Mouse (Mus musculus) urinary bladder, postnatal 4 days (tissue): Measurements from ENCODE around the gene Mtrf1.
"Not testable (repeated sequence)": the region's sequence is repeated elsewhere in the genome, so short reads cannot be mapped to it uniquely, and the experiment has no call there.

Experiments used
- DNase-seq, 2 experiments: peaks; one replicate each; pipeline ENCODE4 v3.0.0; 2021 to 2022; ENCODE audit warnings: low spot score in 2 of 2

The Mtrf1 gene

DNA sequence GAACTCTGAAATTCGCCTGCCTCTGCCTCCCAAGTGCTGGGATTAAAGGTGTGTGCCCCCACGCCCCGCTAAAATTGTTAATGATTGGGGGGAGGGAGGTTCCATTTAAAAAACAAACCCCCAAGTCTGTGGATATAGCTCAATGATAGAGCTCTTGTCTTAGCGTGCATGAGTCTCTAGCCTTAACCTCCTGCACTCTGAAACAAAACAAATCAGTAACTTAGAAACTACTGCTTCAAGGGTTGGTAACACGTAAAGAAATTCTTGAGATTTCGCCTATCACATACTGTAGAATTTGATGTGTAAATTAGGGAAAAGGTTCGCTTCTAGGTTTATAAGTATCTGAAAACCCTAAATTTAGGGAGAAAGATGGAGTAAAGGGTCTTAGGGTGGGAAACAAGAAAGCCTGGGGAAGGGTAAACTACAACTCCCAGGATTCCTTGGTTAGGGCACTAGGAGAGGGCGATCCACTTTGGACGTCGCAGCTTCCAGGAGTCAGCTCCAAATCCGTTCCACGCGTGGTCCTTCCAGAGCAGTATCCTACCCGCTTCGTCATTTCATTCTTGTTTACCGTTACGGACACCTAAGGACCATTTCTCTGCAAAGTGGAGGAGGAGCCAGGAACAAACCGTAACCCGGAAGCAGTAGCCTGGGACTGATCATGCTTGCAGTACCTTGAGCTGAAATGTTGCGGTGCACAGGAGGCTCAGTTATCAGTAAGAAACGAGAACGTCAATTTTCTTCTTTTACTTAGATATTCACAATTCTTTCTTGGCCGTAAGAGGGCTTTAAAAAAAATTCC is at the start of gene Mtrf1:
Mtrf1 (plus strand) TSS at position 452 of the 802 bp plus-strand sequence.
- DNase-seq = peak in 1 of 2 experiments; percentile 33

DNA sequence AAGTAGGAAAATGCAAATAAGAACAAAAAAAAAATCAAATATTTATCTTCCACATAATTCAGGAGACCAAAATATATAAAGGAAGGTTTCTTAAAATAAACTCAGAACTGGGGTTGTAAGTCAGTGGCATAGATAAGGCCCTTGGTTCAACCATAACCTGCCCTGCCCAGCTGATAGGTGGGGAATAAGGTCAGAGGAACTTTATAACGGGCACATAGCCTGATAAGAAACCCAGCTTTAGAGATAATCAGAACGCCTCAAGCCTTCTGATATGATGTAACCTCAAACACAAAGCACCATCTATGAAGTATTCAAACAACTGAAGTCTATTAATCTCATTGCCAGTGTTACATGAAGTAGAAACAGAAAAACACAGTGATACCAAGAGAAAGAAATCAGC is 39.5 kb upstream of the Mtrf1 start:
- no peak for DNase-seq

DNA sequence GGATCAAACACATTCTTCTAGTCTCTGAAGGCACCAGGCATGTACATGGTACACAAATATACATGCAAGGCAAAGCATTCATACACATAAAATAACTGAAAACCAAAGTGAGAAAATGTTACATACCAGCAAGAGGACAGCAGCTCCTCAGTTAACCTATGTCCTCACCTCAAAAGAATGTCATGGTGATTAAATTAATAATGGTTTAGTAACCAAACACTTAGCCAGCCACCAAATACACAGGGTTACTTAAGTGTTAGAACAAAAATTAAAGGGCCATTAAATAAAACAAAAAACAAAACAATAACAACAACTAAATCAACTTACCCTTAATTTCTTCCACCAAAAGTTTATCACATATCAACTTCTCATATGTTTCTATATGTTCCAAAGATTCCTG is 20.5 kb upstream of the Mtrf1 start:
- no peak for DNase-seq

- DNase-seq = no peak
Observed at GRCm38 (mm10) chr14:79383120-79383519, 14.5 kb upstream of the Mtrf1 start.

GRCm38 (mm10) chr14:79388304-79388703 is 9.3 kb upstream of the Mtrf1 start:
- DNase-seq = no peak

DNA sequence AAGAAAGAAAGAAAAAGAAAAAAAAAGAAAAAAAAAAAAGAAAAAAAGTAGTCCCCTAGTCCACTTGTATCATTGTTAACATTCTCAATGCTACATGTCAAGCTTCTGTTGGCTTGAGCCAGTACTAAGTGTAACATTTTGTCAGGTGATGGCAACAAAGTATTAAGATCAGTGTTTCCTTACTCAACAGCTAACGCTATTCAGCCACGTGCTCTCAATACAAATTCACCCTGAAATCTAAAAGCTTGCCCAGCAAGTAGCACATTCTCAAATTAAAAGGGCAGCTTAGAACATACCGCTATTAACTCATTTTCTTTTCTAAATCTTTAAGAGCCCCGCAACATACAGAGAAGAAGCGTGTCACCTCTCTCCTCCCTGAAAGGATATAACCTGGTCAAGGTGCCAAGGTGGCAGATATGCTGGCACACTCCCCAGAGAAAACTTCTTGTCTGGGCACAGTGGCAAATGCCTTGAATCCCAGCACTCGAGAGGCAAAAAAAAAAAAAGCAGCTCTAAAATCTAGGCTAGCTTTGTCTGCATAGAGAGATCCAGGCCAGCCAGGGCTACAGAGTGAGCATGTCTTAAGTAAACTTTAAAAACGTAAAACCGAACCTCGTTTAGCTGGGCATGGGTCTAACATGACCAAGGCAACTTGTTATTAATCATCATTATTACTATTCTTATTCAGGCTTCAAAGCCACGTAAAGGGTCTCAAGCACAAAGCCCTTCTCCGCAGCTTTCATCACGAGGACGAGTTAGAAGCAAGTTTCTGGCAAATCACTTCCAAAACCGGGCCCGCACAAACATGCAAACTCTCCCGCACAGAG is 7.9 kb upstream of the Mtrf1 start:
- DNase-seq = no peak

DNA sequence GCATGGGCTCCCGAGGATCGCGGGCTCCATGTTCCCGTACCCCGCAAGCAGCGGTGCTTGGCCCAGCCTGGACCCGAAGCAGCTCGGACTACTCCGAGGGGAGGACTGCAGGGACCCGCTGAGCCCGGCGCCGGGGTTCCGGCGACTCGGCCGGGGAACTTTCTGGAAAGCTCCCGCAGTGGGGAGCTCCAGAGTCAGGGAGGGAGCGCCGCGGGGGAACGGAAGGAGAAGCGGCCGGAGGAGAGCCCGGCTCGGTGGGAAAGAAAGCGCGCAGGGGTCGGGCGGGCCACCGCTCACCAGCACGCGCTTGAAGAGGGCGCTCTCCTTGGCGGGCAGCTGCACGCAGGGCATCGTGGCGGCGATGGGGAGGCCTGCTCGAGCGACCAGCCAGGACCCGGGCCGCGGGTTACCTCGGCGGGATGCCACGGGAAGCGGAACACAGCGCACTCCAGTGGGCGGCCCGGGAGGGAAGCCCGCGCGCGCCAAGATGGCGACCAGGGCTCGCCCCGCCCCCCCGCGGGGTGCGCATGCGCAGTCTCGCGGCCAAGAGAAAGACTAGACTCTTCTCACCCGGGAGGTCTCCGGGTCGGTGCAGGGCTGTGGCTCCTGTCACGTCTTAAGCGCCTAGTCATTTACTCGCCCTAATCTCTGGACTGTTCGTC is 7.2 kb upstream of the Mtrf1 start, which contains the start of gene Naa16:
Naa16 (minus strand) TSS at position 514 of the 662 bp plus-strand sequence.
- DNase-seq = peak; percentile 93 to 94

DNA sequence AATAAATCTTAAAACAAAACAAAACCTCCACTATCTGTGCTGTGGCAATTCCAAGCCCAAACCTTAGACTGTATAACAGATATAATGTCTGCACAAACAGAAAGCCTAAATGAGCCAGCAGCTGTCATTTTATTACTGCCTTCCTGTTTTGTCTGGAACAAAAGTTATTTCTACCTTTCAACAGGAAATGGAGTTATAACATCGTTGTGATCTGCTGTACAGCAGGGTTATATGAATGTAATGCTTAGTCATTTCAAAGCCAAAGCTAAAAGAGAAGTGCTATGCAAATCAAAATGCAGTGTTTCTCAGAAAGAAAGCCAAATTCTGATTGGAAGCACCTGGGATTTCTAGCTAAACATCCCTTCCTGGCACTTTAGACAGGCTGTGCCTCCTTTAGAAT is 4.3 kb upstream of the Mtrf1 start:
- DNase-seq = no peak

DNA sequence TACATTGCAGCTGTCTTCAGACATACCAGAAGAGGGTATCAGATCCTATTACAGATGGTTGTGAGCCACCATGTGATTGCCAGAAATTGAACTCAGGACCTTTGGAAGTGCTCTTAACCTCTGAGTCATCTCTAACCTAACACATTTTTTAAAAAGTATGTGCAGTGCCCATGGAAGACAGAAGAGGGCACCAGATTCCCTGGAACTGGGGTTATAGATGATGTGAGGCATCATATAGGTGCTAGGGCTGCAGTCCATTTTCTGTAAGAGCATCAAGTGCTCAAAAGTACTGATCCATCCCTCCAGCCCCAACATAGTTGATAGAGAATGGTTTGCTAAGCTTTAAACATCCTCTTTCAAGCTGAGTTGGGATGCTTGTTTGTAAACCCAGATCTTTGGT is 3.0 kb upstream of the Mtrf1 start:
- no peak for DNase-seq

DNA sequence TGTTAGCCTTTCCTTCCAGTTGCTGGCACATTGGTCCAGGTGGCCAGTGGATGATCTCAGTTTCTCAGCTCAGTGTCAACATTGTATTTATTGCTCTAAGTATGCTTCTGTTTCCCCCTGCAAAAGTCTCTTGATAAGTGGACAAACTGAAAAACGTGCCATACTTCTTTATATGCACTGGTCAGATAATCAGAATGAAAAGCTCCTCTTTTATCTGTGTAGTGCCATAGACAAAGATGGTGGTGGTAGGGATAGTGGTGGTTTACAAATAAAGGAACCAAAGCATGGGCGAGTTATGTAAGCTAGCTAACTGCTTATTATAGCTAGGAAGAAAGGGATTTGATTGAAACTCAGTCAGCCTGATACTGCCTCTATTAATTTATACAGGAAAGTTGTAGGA is 10.1 kb downstream of the Mtrf1 start:
- no peak for DNase-seq

- no peak for DNase-seq
Observed at GRCm38 (mm10) chr14:79409278-79409830, 11.8 kb downstream of the Mtrf1 start.

GRCm38 (mm10) chr14:79410662-79411061 is 13.1 kb downstream of the Mtrf1 start:
- no peak for DNase-seq

- DNase-seq = no peak
Observed at GRCm38 (mm10) chr14:79413121-79413520, 15.5 kb downstream of the Mtrf1 start.

GRCm38 (mm10) chr14:79420083-79420685 is 22.6 kb downstream of the Mtrf1 start:
- DNase-seq = no peak

GRCm38 (mm10) chr14:79425979-79426729 is 28.6 kb downstream of the Mtrf1 start, which contains the start of gene Kbtbd7:
TSS of gene Kbtbd7 (plus strand) at chr14:79426511.
- peak; percentile 92 to 94 for DNase-seq

- not testable (repeated sequence) for DNase-seq
Observed at GRCm38 (mm10) chr14:79426730-79427365, 29.3 kb downstream of the Mtrf1 start.

GRCm38 (mm10) chr14:79434068-79434467 is 36.5 kb downstream of the Mtrf1 start:
- DNase-seq = no peak

DNA sequence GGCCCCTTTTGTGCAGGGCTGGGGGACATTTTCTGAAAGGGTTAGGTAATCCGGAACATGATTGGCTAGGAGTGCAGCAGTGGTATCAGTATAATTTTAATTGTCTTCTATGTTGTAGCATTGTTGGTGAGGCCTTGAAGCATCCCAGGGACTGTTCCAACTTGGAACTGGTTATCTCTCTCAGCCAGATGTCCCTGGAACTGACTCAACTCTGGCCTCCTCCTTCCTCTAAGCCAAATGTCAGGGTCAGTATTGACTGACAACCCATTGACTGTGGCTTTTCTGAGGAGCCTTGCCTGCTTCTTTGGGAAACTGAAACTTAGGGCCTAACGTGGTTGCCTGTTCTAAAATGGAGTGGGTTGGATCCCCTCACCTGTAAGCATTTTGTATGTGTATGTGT is 43.1 kb downstream of the Mtrf1 start:
- DNase-seq = no peak

- no peak for DNase-seq
Observed at GRCm38 (mm10) chr14:79441441-79441840, 43.9 kb downstream of the Mtrf1 start.

- DNase-seq = no peak
Observed at GRCm38 (mm10) chr14:79444601-79445000, 47.0 kb downstream of the Mtrf1 start.
